25 mouse cellular contexts compared by ENCODE assay signal in genomic region chrX:98755089-98755488, GRCm38 (mm10).
DNase-seq lines count a peak whose midpoint lies in the region; ATAC-seq lines count a peak whose summit lies in the region.
"Had no signal": no experiment of that assay in that cellular context is flagged by ENCODE, and none has a peak within 500 bp of the region (broad histone marks: within the 10 kb centered on the region; RNA-seq: fewer than 3 reads in every experiment).

No protein-coding gene starts in this region.

- peak; percentile 11 to 57 for DNase-seq in layer of hippocampus, adult 18-20 months (ENCODE audit: low spot score in 2 of 2)
- DNase-seq in layer of hippocampus, postnatal 36 days = no peak
- DNase-seq in 3T3-L1 (ENCODE audit: low read depth, low spot score) = peak; percentile 21
- DNase-seq in brain, adult 2 months (ENCODE audit: low read depth, low spot score) = peak; percentile 82
- DNase-seq in T-cell, adult 2 months (ENCODE audit: low spot score) = no peak
- DNase-seq in urinary bladder, postnatal 14 days (ENCODE audit: low spot score) = no peak
- DNase-seq: adrenal gland, postnatal 10 days; cerebellum, postnatal 36 days; embryo, embryonic 11 days; gastrocnemius, postnatal 25 days; heart, adult 18-20 months; kidney, postnatal 4 days; lung, embryonic 14.5 days had no signal

- 0 out of 2 replicates have a peak, but pooled peaks have one; percentile 32 for ATAC-seq in forebrain, embryonic 15.5 days (replicated peaks)
- no peak for ATAC-seq in forebrain, embryonic 12.5 days (ENCODE audit: low FRiP score)
- ATAC-seq: intestine, postnatal 0 days had no signal

- no peaks in the 10 kb centered on the region for H3K4me1 ChIP-seq in forebrain, embryonic 15.5 days
- H3K4me1 ChIP-seq in forebrain, embryonic 12.5 days = no peaks in the 10 kb centered on the region
- H3K4me1 ChIP-seq: embryonic facial prominence, embryonic 13.5 days; heart, embryonic 12.5 days; hindbrain, embryonic 12.5 days; limb, embryonic 15.5 days; midbrain, embryonic 12.5 days; neural tube, embryonic 15.5 days had no signal

- no peak overlapping the region for H3K4me3 ChIP-seq in forebrain, embryonic 15.5 days
- H3K4me3 ChIP-seq in forebrain, embryonic 12.5 days (replicated peaks) = no peak overlapping the region
- H3K4me3 ChIP-seq: embryonic facial prominence, embryonic 13.5 days; erythroblast, embryonic 14.5 days; heart, embryonic 12.5 days; hindbrain, embryonic 12.5 days; limb, embryonic 15.5 days; midbrain, embryonic 12.5 days; neural tube, embryonic 15.5 days had no signal

- H3K9me3 ChIP-seq in forebrain, embryonic 15.5 days = no peaks in the 10 kb centered on the region
- H3K9me3 ChIP-seq in forebrain, embryonic 12.5 days = no peaks in the 10 kb centered on the region
- H3K9me3 ChIP-seq: embryonic facial prominence, embryonic 13.5 days; heart, embryonic 12.5 days; hindbrain, embryonic 12.5 days; limb, embryonic 15.5 days; midbrain, embryonic 12.5 days; neural tube, embryonic 15.5 days had no signal

- WGBS in forebrain, embryonic 15.5 days = 59% methylated on average over 2 of the region's 2 CpGs
- WGBS in forebrain, embryonic 12.5 days = 83% methylated on average over 2 of the region's 2 CpGs

- no peak overlapping the region for H3K27ac ChIP-seq in forebrain, embryonic 15.5 days (replicated peaks)
- H3K27ac ChIP-seq in forebrain, embryonic 12.5 days = no peak overlapping the region
- H3K27ac ChIP-seq: embryonic facial prominence, embryonic 13.5 days; hindbrain, embryonic 12.5 days; limb, embryonic 15.5 days; liver, embryonic 14.5 days; midbrain, embryonic 12.5 days; neural tube, embryonic 15.5 days; stomach, postnatal 0 days had no signal

- no peaks in the 10 kb centered on the region for H3K27me3 ChIP-seq in forebrain, embryonic 15.5 days
- no peaks in the 10 kb centered on the region for H3K27me3 ChIP-seq in forebrain, embryonic 12.5 days
- H3K27me3 ChIP-seq: heart, embryonic 12.5 days; hindbrain, embryonic 12.5 days; limb, embryonic 15.5 days; midbrain, embryonic 12.5 days; neural tube, embryonic 15.5 days had no signal

- H3K4me2 ChIP-seq in forebrain, embryonic 15.5 days (replicated peaks) = no peak overlapping the region
- H3K4me2 ChIP-seq in forebrain, embryonic 12.5 days = no peak overlapping the region
- H3K4me2 ChIP-seq: embryonic facial prominence, embryonic 13.5 days; heart, embryonic 12.5 days; hindbrain, embryonic 12.5 days; limb, embryonic 15.5 days; lung, embryonic 14.5 days; midbrain, embryonic 12.5 days; neural tube, embryonic 15.5 days had no signal

- H3K9ac ChIP-seq in forebrain, embryonic 15.5 days (replicated peaks) = no peak overlapping the region
- H3K9ac ChIP-seq in forebrain, embryonic 12.5 days = no peak overlapping the region
- H3K9ac ChIP-seq: embryonic facial prominence, embryonic 13.5 days; heart, embryonic 12.5 days; hindbrain, embryonic 12.5 days; limb, embryonic 15.5 days; liver, embryonic 14.5 days; lung, embryonic 14.5 days; midbrain, embryonic 12.5 days; neural tube, embryonic 15.5 days had no signal

- H3K36me3 ChIP-seq in forebrain, embryonic 15.5 days = no peaks in the 10 kb centered on the region
- no peaks in the 10 kb centered on the region for H3K36me3 ChIP-seq in forebrain, embryonic 12.5 days (replicated peaks)
- H3K36me3 ChIP-seq: embryonic facial prominence, embryonic 13.5 days; heart, embryonic 12.5 days; hindbrain, embryonic 12.5 days; limb, embryonic 15.5 days; midbrain, embryonic 12.5 days; neural tube, embryonic 15.5 days had no signal

Comparison
In these comparisons a context has a peak if more than half of its experiments do, and no peak if none do; other contexts are left out.
1. DNase-seq: peak in layer of hippocampus, adult 18-20 months (2 of 2), 3T3-L1 (single experiment) and brain, adult 2 months (single experiment); none in layer of hippocampus, postnatal 36 days (0 of 2), T-cell, adult 2 months (single experiment) and urinary bladder, postnatal 14 days (single experiment).